Mouse (Mus musculus): ENCODE measurements around the gene Rps6ka2. TPM values are rescaled to one million over a fixed set of nuclear protein-coding genes. Genes with fewer than 3 reads are reported as not detected.
"Not testable (repeated sequence)": the region's sequence is repeated elsewhere in the genome, so short reads cannot be mapped to it uniquely, and the experiment has no call there.

The Rps6ka2 gene
- polyA plus RNA-seq, 1 experiment from 2014 or later = 22.7 TPM

DNA sequence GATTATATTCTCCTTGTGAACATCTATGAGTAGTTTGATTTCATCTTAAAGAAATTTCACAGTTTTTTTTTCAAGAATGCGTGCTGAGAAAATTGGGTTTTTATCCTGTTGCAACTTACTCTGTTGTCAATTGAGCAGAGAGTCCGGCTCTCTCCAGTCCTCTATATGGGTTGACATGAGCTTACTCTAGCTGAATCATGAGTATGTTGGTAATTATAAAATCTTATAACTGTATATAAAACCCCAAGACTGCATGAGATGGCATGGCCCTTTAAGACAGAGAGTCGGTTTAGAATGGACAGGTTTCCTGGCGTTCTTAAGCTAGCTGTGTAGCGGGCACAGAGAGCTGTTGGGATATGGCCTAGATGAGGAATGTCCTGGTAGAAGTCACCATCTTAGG, 154.4 kb downstream of the Rps6ka2 start, which contains the start of gene Tcp10a:
TSS of gene Tcp10a (plus strand) at position 301 of the 400 bp plus-strand sequence.
- not testable (repeated sequence) for H3K9ac ChIP-seq (replicated peaks; ENCODE audit: low read length); ATAC-seq (ENCODE audit: low FRiP score, low TSS enrichment); DNase-seq; H3K9me3 ChIP-seq (ENCODE audit: control insufficient read depth, low read length); H3K4me1 ChIP-seq (ENCODE audit: control insufficient read depth, insufficient read depth, low read length); H3K27me3 ChIP-seq (ENCODE audit: control insufficient read depth, insufficient read depth, low read length); H3K4me3 ChIP-seq (replicated peaks; ENCODE audit: low read depth, low read length); H3K4me2 ChIP-seq (ENCODE audit: low read length); H3K36me3 ChIP-seq (ENCODE audit: control insufficient read depth, insufficient read depth, low read length); H3K27ac ChIP-seq (replicated peaks; ENCODE audit: low read depth, low read length)
- 96% methylated on average over 3 of the region's 5 CpGs for WGBS

DNA sequence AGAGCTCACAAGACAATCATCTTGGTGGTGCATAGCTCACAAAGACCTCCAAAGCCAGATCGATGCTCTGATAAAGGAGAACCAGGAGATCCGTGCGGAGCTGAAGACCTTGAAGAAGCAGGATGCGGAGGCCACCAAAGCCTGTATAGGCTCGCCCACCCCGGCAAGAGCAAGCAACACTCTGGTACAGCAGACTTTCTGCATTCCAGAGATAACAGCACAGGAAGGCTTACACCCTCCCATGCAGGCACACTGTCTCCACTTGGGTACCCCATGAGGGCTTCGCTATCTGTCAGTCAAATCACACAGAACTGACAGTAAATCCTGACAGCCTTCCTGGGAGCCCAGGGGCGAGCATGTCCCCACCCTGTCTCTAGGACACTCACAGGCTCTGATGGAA, 156.5 kb downstream of the Rps6ka2 start:
- not testable (repeated sequence) for H3K9me3 ChIP-seq (ENCODE audit: control insufficient read depth, low read length); H3K4me1 ChIP-seq (ENCODE audit: control insufficient read depth, insufficient read depth, low read length); H3K4me2 ChIP-seq (ENCODE audit: low read length); DNase-seq; H3K4me3 ChIP-seq (replicated peaks; ENCODE audit: low read depth, low read length); H3K27me3 ChIP-seq (ENCODE audit: control insufficient read depth, insufficient read depth, low read length); H3K36me3 ChIP-seq (ENCODE audit: control insufficient read depth, insufficient read depth, low read length); H3K27ac ChIP-seq (replicated peaks; ENCODE audit: low read depth, low read length); ATAC-seq (ENCODE audit: low FRiP score, low TSS enrichment); H3K9ac ChIP-seq (replicated peaks; ENCODE audit: low read length)
- WGBS = 78% methylated on average over 3 of the region's 8 CpGs

DNA sequence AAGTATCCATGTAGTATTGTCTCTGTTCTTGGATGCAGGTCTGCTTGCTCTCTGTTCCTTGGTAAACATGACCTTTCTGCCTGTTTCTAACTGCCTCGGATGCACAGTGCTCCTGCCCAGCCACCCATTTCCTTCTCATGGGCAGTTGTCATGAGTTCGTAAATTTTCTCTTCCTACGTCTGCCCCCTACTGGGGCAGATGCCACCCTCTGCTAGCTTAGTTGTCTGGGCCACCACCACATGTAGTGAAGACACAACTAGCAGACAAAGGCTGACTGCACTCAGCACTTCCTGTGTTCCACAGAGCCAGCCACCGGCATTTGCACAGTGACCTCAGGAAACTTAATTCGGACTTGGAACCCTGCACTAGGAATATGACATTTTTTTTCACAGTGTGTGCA, 162.8 kb downstream of the Rps6ka2 start:
- not testable (repeated sequence) for ATAC-seq (ENCODE audit: low FRiP score, low TSS enrichment); H3K9ac ChIP-seq (replicated peaks; ENCODE audit: low read length); DNase-seq; H3K4me3 ChIP-seq (replicated peaks; ENCODE audit: low read depth, low read length); H3K4me2 ChIP-seq (ENCODE audit: low read length); H3K4me1 ChIP-seq (ENCODE audit: control insufficient read depth, insufficient read depth, low read length); H3K36me3 ChIP-seq (ENCODE audit: control insufficient read depth, insufficient read depth, low read length); H3K27ac ChIP-seq (replicated peaks; ENCODE audit: low read depth, low read length); H3K27me3 ChIP-seq (ENCODE audit: control insufficient read depth, insufficient read depth, low read length); H3K9me3 ChIP-seq (ENCODE audit: control insufficient read depth, low read length)
- WGBS = 92% methylated on average over 3 of the region's 5 CpGs

DNA sequence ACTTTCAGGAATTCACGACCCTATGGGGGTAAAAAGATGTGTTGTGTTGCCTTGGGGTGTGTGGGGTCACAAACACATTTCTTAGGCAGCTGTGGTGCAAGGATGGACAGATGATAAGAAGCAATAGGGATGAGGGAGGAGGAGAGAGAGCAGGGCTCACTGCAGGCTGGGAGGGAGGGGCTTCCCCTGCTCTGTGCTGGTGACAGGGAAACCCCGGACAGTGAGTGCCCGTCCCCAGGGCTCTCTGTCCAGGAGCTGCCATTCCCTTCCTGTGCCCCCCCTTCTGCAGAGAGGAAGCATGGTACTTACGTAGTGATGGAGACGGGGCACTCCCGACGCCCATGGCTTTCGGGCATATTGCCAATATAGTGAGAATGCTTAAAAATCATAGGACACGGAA, 167.5 kb downstream of the Rps6ka2 start:
- H3K27ac ChIP-seq (replicated peaks; ENCODE audit: low read depth, low read length); H3K4me1 ChIP-seq (ENCODE audit: control insufficient read depth, insufficient read depth, low read length); H3K27me3 ChIP-seq (ENCODE audit: control insufficient read depth, insufficient read depth, low read length); DNase-seq; H3K9me3 ChIP-seq (ENCODE audit: control insufficient read depth, low read length); H3K9ac ChIP-seq (replicated peaks; ENCODE audit: low read length); H3K36me3 ChIP-seq (ENCODE audit: control insufficient read depth, insufficient read depth, low read length); H3K4me3 ChIP-seq (replicated peaks; ENCODE audit: low read depth, low read length); H3K4me2 ChIP-seq (ENCODE audit: low read length); ATAC-seq (ENCODE audit: low FRiP score, low TSS enrichment): not testable (repeated sequence)
- 79% methylated on average over 8 of the region's 9 CpGs for WGBS

DNA sequence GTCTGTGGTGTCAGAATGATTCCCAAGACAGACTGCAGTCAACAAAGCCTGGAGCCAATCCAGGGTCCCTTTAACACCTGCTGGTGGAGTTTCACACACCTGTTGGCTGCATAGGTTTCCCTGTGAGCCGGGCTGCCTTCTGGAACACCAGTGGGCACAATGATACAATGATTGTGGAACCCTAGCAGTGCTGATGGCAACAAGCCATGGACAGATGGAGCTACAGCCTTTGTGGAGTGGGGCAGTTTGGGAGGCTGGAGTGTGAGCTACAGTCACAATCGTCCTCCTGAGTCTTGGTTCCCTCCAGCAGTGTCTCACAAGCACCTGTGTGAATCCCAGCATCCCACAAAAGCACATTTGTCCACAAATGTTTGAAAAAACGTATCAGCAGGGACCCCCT, 178.8 kb downstream of the Rps6ka2 start:
- not testable (repeated sequence) for H3K27me3 ChIP-seq (ENCODE audit: control insufficient read depth, insufficient read depth, low read length); H3K9ac ChIP-seq (replicated peaks; ENCODE audit: low read length); H3K27ac ChIP-seq (replicated peaks; ENCODE audit: low read depth, low read length); H3K4me2 ChIP-seq (ENCODE audit: low read length); DNase-seq; ATAC-seq (ENCODE audit: low FRiP score, low TSS enrichment); H3K4me3 ChIP-seq (replicated peaks; ENCODE audit: low read depth, low read length); H3K36me3 ChIP-seq (ENCODE audit: control insufficient read depth, insufficient read depth, low read length); H3K9me3 ChIP-seq (ENCODE audit: control insufficient read depth, low read length); H3K4me1 ChIP-seq (ENCODE audit: control insufficient read depth, insufficient read depth, low read length)
- WGBS = 79% methylated on average over 2 of the region's 3 CpGs

DNA sequence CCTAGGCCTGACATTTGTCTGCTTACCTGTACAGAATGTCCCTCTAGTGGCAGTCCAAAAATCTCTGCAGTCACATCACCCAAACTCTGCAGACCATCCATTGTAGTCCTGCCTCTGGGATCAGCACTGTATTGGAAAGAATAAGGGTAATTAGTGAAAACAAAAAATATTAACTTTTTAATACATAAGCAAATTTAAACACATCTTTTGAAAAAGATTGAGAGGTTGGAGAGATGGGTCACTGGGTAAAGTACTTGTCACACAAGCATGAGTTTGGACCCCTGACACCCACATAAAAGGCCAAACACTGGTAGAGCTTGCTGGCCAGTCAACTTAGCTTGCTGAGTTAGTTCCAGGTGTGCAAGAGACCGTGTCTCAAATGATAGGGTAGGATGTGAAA, 182.7 kb downstream of the Rps6ka2 start, which contains the start of gene Ttll2:
TSS of gene Ttll2 (minus strand) at position 101 of the 400 bp plus-strand sequence.
- not testable (repeated sequence) for H3K9me3 ChIP-seq (ENCODE audit: control insufficient read depth, low read length); H3K27me3 ChIP-seq (ENCODE audit: control insufficient read depth, insufficient read depth, low read length); H3K4me1 ChIP-seq (ENCODE audit: control insufficient read depth, insufficient read depth, low read length); H3K27ac ChIP-seq (replicated peaks; ENCODE audit: low read depth, low read length); H3K4me2 ChIP-seq (ENCODE audit: low read length); DNase-seq; ATAC-seq (ENCODE audit: low FRiP score, low TSS enrichment); H3K9ac ChIP-seq (replicated peaks; ENCODE audit: low read length); H3K4me3 ChIP-seq (replicated peaks; ENCODE audit: low read depth, low read length); H3K36me3 ChIP-seq (ENCODE audit: control insufficient read depth, insufficient read depth, low read length)
- WGBS = 100% methylated on average over 1 of the region's 1 CpGs

Other genes with a start within 250 kb of the Rps6ka2 start
- gene Rsph3b, start 221.4 kb upstream of the Rps6ka2 start, polyA plus RNA-seq (2014; fragmentation: Nextera tagmentation; extraction: Ambion mirVana) = 53.3 and 55.9 TPM in 2 replicates
- gene Tagap1, start 209.0 kb upstream of the Rps6ka2 start, polyA plus RNA-seq (2014; fragmentation: Nextera tagmentation; extraction: Ambion mirVana) = 63.8 and 70.2 TPM in 2 replicates
- 62.1 and 64.3 TPM in 2 replicates for gene Rnaset2b, start 199.5 kb upstream of the Rps6ka2 start, polyA plus RNA-seq (2014; fragmentation: Nextera tagmentation; extraction: Ambion mirVana)
- 0.31 TPM in 1 of 2 replicates, not detected in the other for gene Gm49721, start 191.2 kb upstream of the Rps6ka2 start, polyA plus RNA-seq (2014; fragmentation: Nextera tagmentation; extraction: Ambion mirVana)
- gene Gm1604a, start 144.5 kb upstream of the Rps6ka2 start, polyA plus RNA-seq (2014; fragmentation: Nextera tagmentation; extraction: Ambion mirVana) = 0.49 TPM in 1 of 2 replicates, not detected in the other
- gene Tcp10a, start 154.5 kb downstream of the Rps6ka2 start, polyA plus RNA-seq (2014; fragmentation: Nextera tagmentation; extraction: Ambion mirVana) = not detected in 2 replicates
- gene Ttll2, start 182.6 kb downstream of the Rps6ka2 start, polyA plus RNA-seq (2014; fragmentation: Nextera tagmentation; extraction: Ambion mirVana) = not detected in 2 replicates
- gene Gm49630, start 201.9 kb downstream of the Rps6ka2 start, polyA plus RNA-seq (2014; fragmentation: Nextera tagmentation; extraction: Ambion mirVana) = not detected in 2 replicates
- not detected in 2 replicates for gene Unc93a2, start 215.3 kb downstream of the Rps6ka2 start, polyA plus RNA-seq (2014; fragmentation: Nextera tagmentation; extraction: Ambion mirVana)